Mouse (Mus musculus): ENCODE measurements around the gene Ankrd28.

- TF ChIP-seq CEBPB (IDR thresholded peaks at IDR 0.05; ENCODE audit: insufficient read depth, poor library complexity, severe bottlenecking) (no peak), MYOD1 (IDR thresholded peaks at IDR 0.05; ENCODE audit: control insufficient read depth in 1 of 3, insufficient read length in 2 of 3, low read depth in 2 of 3) (no peak), USF1 (IDR thresholded peaks at IDR 0.05; ENCODE audit: low read depth) (no peak), POLR2A (IDR thresholded peaks at IDR 0.05; ENCODE audit: insufficient read length, low read depth) (no peak), E2F4 (IDR thresholded peaks at IDR 0.05; ENCODE audit: insufficient read depth) (no peak)
These were observed 68.7 kb downstream of the Ankrd28 start for GRCm38 (mm10) chr14:31761727-31762126.

All from myocyte (in vitro differentiated cells).